ENCODE assay signal across 8 mouse cellular contexts in the genomic region with DNA sequence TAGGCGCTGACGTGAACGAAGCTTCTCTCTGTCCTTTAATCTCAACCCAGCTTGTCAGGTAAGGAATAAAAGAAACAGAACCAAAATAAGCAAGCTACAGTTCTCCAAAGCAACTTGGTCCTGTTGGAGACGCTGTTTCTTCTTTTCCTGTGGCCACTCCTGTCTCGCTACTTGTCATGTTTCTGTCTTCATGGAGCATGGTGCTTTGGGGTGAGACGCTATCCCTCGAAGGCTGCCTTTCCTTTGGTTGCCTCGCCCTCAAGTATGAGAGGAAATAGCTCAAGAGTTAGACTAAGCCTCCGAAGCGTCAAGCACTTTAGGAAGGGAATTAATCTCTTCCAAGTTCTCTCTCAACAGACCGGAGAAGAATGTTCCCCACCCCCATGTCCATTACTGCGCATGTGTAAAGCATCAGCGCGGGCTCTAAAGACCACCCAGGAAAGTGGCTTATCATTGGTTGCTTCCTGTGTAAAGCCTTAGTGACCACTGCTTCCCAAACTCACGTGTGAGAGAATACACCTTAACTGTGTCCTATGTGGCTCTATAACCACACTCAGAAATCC. TPM values are rescaled to one million over a fixed set of nuclear protein-coding genes. Genes with fewer than 3 reads are reported as not detected.
DNase-seq lines count a peak whose midpoint lies in the region; ATAC-seq and TF ChIP-seq lines count a peak whose summit lies in the region.

No protein-coding gene starts in this region.

- DNase-seq in lung, embryonic 14.5 days: peak; percentile 80
- no peak for DNase-seq in lung, postnatal 25 days (ENCODE audit: low spot score)
- no peak for DNase-seq in stomach, postnatal 0 days (ENCODE audit: low spot score)
- DNase-seq in layer of hippocampus, adult 11-12 months (ENCODE audit: low spot score): no peak
- no peak for DNase-seq in adipocyte (ENCODE audit: low spot score)
- DNase-seq in frontal cortex, postnatal 25 days (ENCODE audit: low spot score in 2 of 2): no peak

- H3K4me1 ChIP-seq in lung, embryonic 14.5 days (ENCODE audit: insufficient read depth): peaks cover 8% of the 10 kb centered on the region
- peaks cover 16 to 18% of the 10 kb centered on the region in 2 experiments for H3K4me1 ChIP-seq in heart, embryonic 14.5 days (ENCODE audit: control insufficient read depth in 2 of 2, insufficient read depth in 2 of 2, low read length in 2 of 2)
- H3K4me1 ChIP-seq in liver, embryonic 12.5 days: peaks cover 26% of the 10 kb centered on the region
- 0 out of 2 replicates have a peak, but pooled peaks cover 2% of the 10 kb centered on the region for H3K4me1 ChIP-seq in stomach, postnatal 0 days (replicated peaks; ENCODE audit: control insufficient read depth, insufficient read depth)

- no peak overlapping the region for H3K4me3 ChIP-seq in lung, embryonic 14.5 days (ENCODE audit: low read depth, low read length)
- peak overlapping the region; percentile 11 to 23 for H3K4me3 ChIP-seq in heart, embryonic 14.5 days (ENCODE audit: control insufficient read depth in 1 of 2, insufficient read depth in 1 of 2, low read depth in 1 of 2, low read length in 2 of 2)
- peak overlapping the region; percentile 9; the same call in 1 of the 2 replicates for H3K4me3 ChIP-seq in liver, embryonic 12.5 days
- H3K4me3 ChIP-seq in stomach, postnatal 0 days (ENCODE audit: low read depth, low read length): 0 out of 2 replicates have a peak overlapping the region, but pooled peaks have one; percentile 1

- ATAC-seq in lung, embryonic 14.5 days (ENCODE audit: insufficient read depth): peak; percentile 45; the same call in 1 of the 2 replicates
- ATAC-seq in heart, embryonic 14.5 days (ENCODE audit: insufficient number of reproducible peaks, insufficient read depth, low FRiP score, low read depth): no peak
- ATAC-seq in liver, embryonic 12.5 days: no peak
- peak; percentile 46; the same call in 1 of the 2 replicates for ATAC-seq in stomach, postnatal 0 days (ENCODE audit: low FRiP score, low TSS enrichment)

- H3K4me2 ChIP-seq in lung, embryonic 14.5 days: peak overlapping the region; percentile 50
- peak overlapping the region; percentile 59 for H3K4me2 ChIP-seq in heart, embryonic 14.5 days (ENCODE audit: low read length)
- peak overlapping the region; percentile 54 for H3K4me2 ChIP-seq in liver, embryonic 12.5 days
- peak overlapping the region; percentile 35 for H3K4me2 ChIP-seq in stomach, postnatal 0 days (replicated peaks; ENCODE audit: low read depth)

- no peak overlapping the region for H3K9ac ChIP-seq in lung, embryonic 14.5 days
- H3K9ac ChIP-seq in heart, embryonic 14.5 days (ENCODE audit: low read length): peak overlapping the region; percentile 35
- no peak overlapping the region for H3K9ac ChIP-seq in liver, embryonic 12.5 days
- H3K9ac ChIP-seq in stomach, postnatal 0 days (ENCODE audit: low read length): 0 out of 2 replicates have a peak overlapping the region, but pooled peaks have one; percentile 1

- TF ChIP-seq CTCF in lung, embryonic 14.5 days (IDR thresholded peaks at IDR 0.05; ENCODE audit: low read depth): no peak
- TF ChIP-seq CTCF in stomach, postnatal 0 days (IDR thresholded peaks at IDR 0.05; ENCODE audit: low read depth): peak; percentile 18; the same call in 1 of the 2 replicates

- H3K27ac ChIP-seq in lung, embryonic 14.5 days (ENCODE audit: low read depth): peak overlapping the region; percentile 90
- H3K27ac ChIP-seq in heart, embryonic 14.5 days (replicated peaks in 1 of 2; ENCODE audit: control insufficient read depth in 1 of 2, insufficient read depth in 1 of 2, low read depth in 2 of 2, low read length in 2 of 2): peak overlapping the region; percentile 82 to 85
- H3K27ac ChIP-seq in liver, embryonic 12.5 days: peak overlapping the region; percentile 52
- H3K27ac ChIP-seq in stomach, postnatal 0 days (replicated peaks): peak overlapping the region; percentile 94

- no peaks in the 10 kb centered on the region for H3K27me3 ChIP-seq in lung, embryonic 14.5 days (ENCODE audit: insufficient read depth, low read length)
- H3K27me3 ChIP-seq in heart, embryonic 14.5 days (ENCODE audit: control insufficient read depth, insufficient read depth, low read length): no peaks in the 10 kb centered on the region
- H3K27me3 ChIP-seq in liver, embryonic 12.5 days (replicated peaks): no peaks in the 10 kb centered on the region
- no peaks in the 10 kb centered on the region for H3K27me3 ChIP-seq in stomach, postnatal 0 days (ENCODE audit: control insufficient read depth, insufficient read depth, low read length)

- no peak for TF ChIP-seq EP300 in stomach, postnatal 0 days (optimal IDR thresholded peaks at IDR 0.05)

- H3K36me3 ChIP-seq in lung, embryonic 14.5 days (ENCODE audit: insufficient read depth): no peaks in the 10 kb centered on the region
- no peaks in the 10 kb centered on the region for H3K36me3 ChIP-seq in heart, embryonic 14.5 days (ENCODE audit: control insufficient read depth, insufficient read depth, low read length)
- no peaks in the 10 kb centered on the region for H3K36me3 ChIP-seq in liver, embryonic 12.5 days
- no peaks in the 10 kb centered on the region for H3K36me3 ChIP-seq in stomach, postnatal 0 days (ENCODE audit: control insufficient read depth, insufficient read depth, low read length)

- no peaks in the 10 kb centered on the region for H3K9me3 ChIP-seq in lung, embryonic 14.5 days (ENCODE audit: low read depth, low read length)
- no peaks in the 10 kb centered on the region for H3K9me3 ChIP-seq in heart, embryonic 14.5 days (ENCODE audit: control insufficient read depth, low read length)
- no peaks in the 10 kb centered on the region for H3K9me3 ChIP-seq in liver, embryonic 12.5 days (replicated peaks)
- no peaks in the 10 kb centered on the region for H3K9me3 ChIP-seq in stomach, postnatal 0 days (ENCODE audit: control insufficient read depth, low read length)

- 25% methylated on average over 15 of the region's 15 CpGs for WGBS in lung, embryonic 14.5 days
- 22% methylated on average over 15 of the region's 15 CpGs for WGBS in heart, embryonic 14.5 days
- 15% methylated on average over 15 of the region's 15 CpGs for WGBS in liver, embryonic 12.5 days (ENCODE audit: insufficient replicate concordance)
- 32% methylated on average over 15 of the region's 15 CpGs for WGBS in stomach, postnatal 0 days

RNA-seq across cellular contexts. Expression of a gene that starts 9.1 kb away (rescaled TPM):
- 22.9 and 25.2 TPM in 2 replicates for polyA plus RNA-seq in lung, embryonic 14.5 days (2014; fragmentation: Nextera tagmentation; extraction: Ambion mirVana)
- 81.2 and 86.3 TPM in 2 replicates for polyA plus RNA-seq in heart, embryonic 14.5 days (2014; fragmentation: Nextera tagmentation; extraction: Ambion mirVana)
- polyA plus RNA-seq in liver, embryonic 12.5 days (2016; fragmentation: Nextera tagmentation; extraction: Ambion mirVana): 10.7 and 10.8 TPM in 2 replicates
- 16.1 TPM in 2 replicates for polyA plus RNA-seq in stomach, postnatal 0 days (2015; fragmentation: Nextera tagmentation; extraction: Ambion mirVana)

RNA-seq across cellular contexts. Expression of a gene that starts 44.9 kb away (rescaled TPM):
- polyA plus RNA-seq in lung, embryonic 14.5 days (2014; fragmentation: Nextera tagmentation; extraction: Ambion mirVana): 54.3 and 58.3 TPM in 2 replicates
- polyA plus RNA-seq in heart, embryonic 14.5 days (2014; fragmentation: Nextera tagmentation; extraction: Ambion mirVana): 93.5 and 95.7 TPM in 2 replicates
- 299 and 300 TPM in 2 replicates for polyA plus RNA-seq in liver, embryonic 12.5 days (2016; fragmentation: Nextera tagmentation; extraction: Ambion mirVana)
- polyA plus RNA-seq in stomach, postnatal 0 days (2015; fragmentation: Nextera tagmentation; extraction: Ambion mirVana): 139 and 140 TPM in 2 replicates

Comparison
In these comparisons a context has a peak if more than half of its experiments do, and no peak if none do; other contexts are left out.
1. ATAC-seq: peak in lung, embryonic 14.5 days (single experiment) and stomach, postnatal 0 days (single experiment); none in heart, embryonic 14.5 days (single experiment) and liver, embryonic 12.5 days (single experiment).
2. H3K9ac ChIP-seq: peak in heart, embryonic 14.5 days (single experiment) and stomach, postnatal 0 days (single experiment); none in lung, embryonic 14.5 days (single experiment) and liver, embryonic 12.5 days (single experiment).
3. Peak in every context shown above with its lines, with median percentiles within 50 percentile points of each other: H3K27ac ChIP-seq and H3K4me2 ChIP-seq.